Mouse (Mus musculus): ENCODE measurements at regions not wholly inside any gene's neighbourhood (a gene's known extent, or its start where the extent isn't known, plus 50 kb on each side); places are given as distances from the start of the nearest gene placed in this dataset.

DNA sequence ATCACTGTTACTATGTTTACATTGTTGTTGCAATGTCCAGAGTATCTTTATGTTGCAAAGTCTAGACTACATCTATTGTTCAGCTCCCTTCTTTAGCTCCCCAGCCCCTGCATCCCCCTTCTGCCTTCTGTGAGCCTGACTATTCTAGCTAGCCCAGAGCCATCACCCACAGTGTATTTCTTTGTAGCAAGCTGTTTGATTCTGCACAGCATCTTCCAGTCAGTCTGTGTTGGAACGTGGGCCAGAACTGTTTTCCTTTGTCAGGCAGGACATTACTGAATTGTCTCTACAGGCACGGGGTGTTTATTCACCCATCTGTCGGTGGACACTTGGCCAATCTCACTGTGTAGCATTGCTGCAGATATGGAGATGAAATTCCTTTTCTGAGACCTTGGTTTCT is 295.4 kb upstream of the Trpc7 start:
- WGBS = 34% methylated on average over 3 of the region's 3 CpGs
- Histone ChIP-seq H3K27ac (ENCODE audit: low read depth, low read length) (peak overlapping the region; percentile 29; the same call in 1 of the 2 replicates), H3K36me3 (ENCODE audit: insufficient read depth) (no peaks in the 10 kb centered on the region), H3K4me1 (ENCODE audit: insufficient read depth) (no peaks in the 10 kb centered on the region), H3K9ac (no peak overlapping the region), H3K4me2 (ENCODE audit: low read depth) (no peak overlapping the region), H3K4me3 (ENCODE audit: low read depth, low read length) (no peak overlapping the region), H3K9me3 (ENCODE audit: low read length) (no peaks in the 10 kb centered on the region), H3K27me3 (ENCODE audit: insufficient read depth, low read length) (no peaks in the 10 kb centered on the region)
- ATAC-seq (peak; percentile 90), DNase-seq (peak; percentile 58)
- no peak for TF ChIP-seq CTCF (IDR thresholded peaks at IDR 0.05; ENCODE audit: low read depth)

- DNase-seq (no peak), ATAC-seq (no peak)
- H3K4me2 ChIP-seq (ENCODE audit: low read depth) = no peak overlapping the region
- no peaks in the 10 kb centered on the region for H3K27me3 ChIP-seq (ENCODE audit: insufficient read depth, low read length)
- H3K9ac ChIP-seq = no peak overlapping the region
- H3K36me3 ChIP-seq (ENCODE audit: insufficient read depth) = no peaks in the 10 kb centered on the region
- 19% methylated on average over 3 of the region's 3 CpGs for WGBS
- H3K9me3 ChIP-seq (ENCODE audit: low read length) = no peaks in the 10 kb centered on the region
- no peak for TF ChIP-seq CTCF (IDR thresholded peaks at IDR 0.05; ENCODE audit: low read depth)
- H3K4me1 ChIP-seq (ENCODE audit: insufficient read depth) = no peaks in the 10 kb centered on the region
- H3K4me3 ChIP-seq (ENCODE audit: low read depth, low read length) = no peak overlapping the region
- H3K27ac ChIP-seq (ENCODE audit: low read depth, low read length) = no peak overlapping the region
Measured at GRCm38 (mm10) chr13:57189246-57189645, 293.5 kb upstream of the Trpc7 start.

DNA sequence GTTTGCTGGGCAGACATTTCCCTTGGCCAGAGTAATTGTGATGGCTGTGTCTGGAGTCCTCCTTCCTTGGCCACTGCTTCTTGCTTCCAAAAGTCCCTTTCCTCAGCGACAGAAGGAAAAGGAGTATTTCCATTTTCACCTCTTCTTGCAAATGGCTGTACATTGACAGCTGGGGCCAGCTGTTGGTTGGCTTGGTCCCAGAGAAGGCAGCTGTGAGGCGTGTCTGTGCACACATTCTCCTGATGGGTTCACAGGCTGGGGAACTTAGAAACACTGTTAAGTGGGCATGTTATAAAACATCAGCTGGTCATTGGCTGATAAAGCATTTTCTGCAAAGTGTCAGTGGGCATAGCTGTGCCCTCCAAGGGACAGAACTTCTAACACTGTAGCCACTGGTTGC is 290.4 kb upstream of the Trpc7 start:
- no peak overlapping the region for H3K9ac ChIP-seq
- H3K36me3 ChIP-seq (ENCODE audit: insufficient read depth) = no peaks in the 10 kb centered on the region
- H3K27me3 ChIP-seq (ENCODE audit: insufficient read depth, low read length) = no peaks in the 10 kb centered on the region
- TF ChIP-seq CTCF (IDR thresholded peaks at IDR 0.05; ENCODE audit: low read depth) = no peak
- no peaks in the 10 kb centered on the region for H3K9me3 ChIP-seq (ENCODE audit: low read length)
- H3K27ac ChIP-seq (ENCODE audit: low read depth, low read length) = no peak overlapping the region
- WGBS = 84% methylated on average over 2 of the region's 2 CpGs
- H3K4me1 ChIP-seq (ENCODE audit: insufficient read depth) = no peaks in the 10 kb centered on the region
- no peak for ATAC-seq
- no peak overlapping the region for H3K4me3 ChIP-seq (ENCODE audit: low read depth, low read length)
- H3K4me2 ChIP-seq (ENCODE audit: low read depth) = no peak overlapping the region
- DNase-seq = no peak

DNA sequence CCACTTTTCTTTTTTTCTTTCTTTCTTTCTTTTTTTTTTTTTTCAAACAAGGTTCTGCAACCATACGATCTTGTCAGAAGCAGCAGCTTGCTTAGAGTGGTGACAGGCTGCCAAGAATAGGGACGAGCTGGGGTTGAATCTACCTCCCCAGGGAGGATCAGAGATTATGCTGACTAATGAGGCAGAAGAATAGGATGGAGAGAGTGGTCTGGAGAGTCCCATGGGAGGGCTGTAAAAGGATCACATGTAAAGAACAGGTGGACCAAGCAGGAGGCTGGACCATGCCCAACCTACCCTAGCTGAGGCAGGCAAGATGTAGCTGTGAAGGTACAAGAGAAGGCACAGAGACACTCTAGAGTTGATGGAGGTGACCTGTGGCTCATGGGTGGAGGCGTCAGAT is 274.4 kb upstream of the Trpc7 start:
- no peaks in the 10 kb centered on the region for H3K27me3 ChIP-seq (ENCODE audit: insufficient read depth, low read length)
- WGBS = 49% methylated on average over 3 of the region's 3 CpGs
- no peaks in the 10 kb centered on the region for H3K4me1 ChIP-seq (ENCODE audit: insufficient read depth)
- H3K4me2 ChIP-seq (ENCODE audit: low read depth) = no peak overlapping the region
- no peak for TF ChIP-seq CTCF (IDR thresholded peaks at IDR 0.05; ENCODE audit: low read depth)
- ATAC-seq = no peak
- H3K4me3 ChIP-seq (ENCODE audit: low read depth, low read length) = no peak overlapping the region
- no peaks in the 10 kb centered on the region for H3K36me3 ChIP-seq (ENCODE audit: insufficient read depth)
- no peak for DNase-seq
- H3K9ac ChIP-seq = no peak overlapping the region
- H3K9me3 ChIP-seq (ENCODE audit: low read length) = no peaks in the 10 kb centered on the region
- H3K27ac ChIP-seq (ENCODE audit: low read depth, low read length) = no peak overlapping the region

DNA sequence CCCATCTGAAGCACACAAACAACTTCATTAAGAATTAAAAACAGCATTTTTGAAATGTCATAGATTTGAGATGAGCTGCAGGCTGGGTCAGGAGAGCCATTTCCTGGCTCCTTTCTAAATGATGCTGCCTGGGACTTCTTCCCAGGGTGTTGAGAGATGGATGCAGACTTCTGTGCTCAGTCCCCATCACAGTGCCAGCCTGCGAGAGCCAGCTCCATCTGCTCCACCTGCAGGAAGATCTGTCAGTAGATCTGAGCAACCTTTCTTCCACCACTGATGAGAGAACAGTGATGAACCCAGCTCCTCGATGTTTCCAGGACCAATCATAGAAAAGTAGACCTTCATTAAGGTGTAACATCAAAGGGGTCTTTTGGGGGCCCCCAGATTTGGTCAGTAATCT is 273.8 kb upstream of the Trpc7 start:
- Histone ChIP-seq H3K4me3 (ENCODE audit: low read depth, low read length) (no peak overlapping the region), H3K27me3 (ENCODE audit: insufficient read depth, low read length) (no peaks in the 10 kb centered on the region), H3K4me2 (ENCODE audit: low read depth) (no peak overlapping the region), H3K9me3 (ENCODE audit: low read length) (no peaks in the 10 kb centered on the region), H3K36me3 (ENCODE audit: insufficient read depth) (no peaks in the 10 kb centered on the region), H3K9ac (no peak overlapping the region), H3K4me1 (ENCODE audit: insufficient read depth) (no peaks in the 10 kb centered on the region), H3K27ac (ENCODE audit: low read depth, low read length) (no peak overlapping the region)
- 72% methylated on average over 2 of the region's 2 CpGs for WGBS
- ATAC-seq = no peak
- DNase-seq = no peak
- no peak for TF ChIP-seq CTCF (IDR thresholded peaks at IDR 0.05; ENCODE audit: low read depth)

GRCm38 (mm10) chr13:57165367-57165766 is 269.6 kb upstream of the Trpc7 start:
- Histone ChIP-seq H3K9me3 (ENCODE audit: low read length) (no peaks in the 10 kb centered on the region), H3K4me2 (ENCODE audit: low read depth) (no peak overlapping the region), H3K4me3 (ENCODE audit: low read depth, low read length) (no peak overlapping the region), H3K9ac (no peak overlapping the region), H3K27ac (ENCODE audit: low read depth, low read length) (no peak overlapping the region), H3K27me3 (ENCODE audit: insufficient read depth, low read length) (no peaks in the 10 kb centered on the region), H3K4me1 (ENCODE audit: insufficient read depth) (no peaks in the 10 kb centered on the region), H3K36me3 (ENCODE audit: insufficient read depth) (no peaks in the 10 kb centered on the region)
- no peak for DNase-seq
- ATAC-seq = peak; percentile 77
- no peak for TF ChIP-seq CTCF (IDR thresholded peaks at IDR 0.05; ENCODE audit: low read depth)
- 68% methylated on average over 2 of the region's 2 CpGs for WGBS

- no peak overlapping the region for H3K4me2 ChIP-seq (ENCODE audit: low read depth)
- H3K4me3 ChIP-seq (ENCODE audit: low read depth, low read length) = no peak overlapping the region
- H3K4me1 ChIP-seq (ENCODE audit: insufficient read depth) = no peaks in the 10 kb centered on the region
- ATAC-seq (no peak), DNase-seq (no peak)
- WGBS = 58% methylated on average over 5 of the region's 5 CpGs
- H3K9me3 ChIP-seq (ENCODE audit: low read length) = no peaks in the 10 kb centered on the region
- no peaks in the 10 kb centered on the region for H3K36me3 ChIP-seq (ENCODE audit: insufficient read depth)
- H3K27ac ChIP-seq (ENCODE audit: low read depth, low read length) = no peak overlapping the region
- no peaks in the 10 kb centered on the region; the same call in 1 of the 2 replicates for H3K27me3 ChIP-seq (ENCODE audit: insufficient read depth, low read length)
- no peak for TF ChIP-seq CTCF (IDR thresholded peaks at IDR 0.05; ENCODE audit: low read depth)
- H3K9ac ChIP-seq = no peak overlapping the region
Measured at GRCm38 (mm10) chr13:57152787-57153186, 257.0 kb upstream of the Trpc7 start.

- H3K36me3 ChIP-seq (ENCODE audit: insufficient read depth) = no peaks in the 10 kb centered on the region
- H3K27ac ChIP-seq (ENCODE audit: low read depth, low read length) = no peak overlapping the region
- ATAC-seq (no peak), DNase-seq (no peak)
- H3K4me3 ChIP-seq (ENCODE audit: low read depth, low read length) = no peak overlapping the region
- no peak overlapping the region for H3K4me2 ChIP-seq (ENCODE audit: low read depth)
- H3K27me3 ChIP-seq (ENCODE audit: insufficient read depth, low read length) = no peaks in the 10 kb centered on the region
- 41% methylated on average over 2 of the region's 2 CpGs for WGBS
- TF ChIP-seq CTCF (IDR thresholded peaks at IDR 0.05; ENCODE audit: low read depth) = no peak
- no peaks in the 10 kb centered on the region for H3K9me3 ChIP-seq (ENCODE audit: low read length)
- H3K9ac ChIP-seq = no peak overlapping the region
- no peaks in the 10 kb centered on the region for H3K4me1 ChIP-seq (ENCODE audit: insufficient read depth)
Measured at GRCm38 (mm10) chr13:57147623-57148022, 251.8 kb upstream of the Trpc7 start.

All from forebrain, postnatal 0 days (tissue).